Mouse (Mus musculus) ovary, postnatal 10 days (tissue): Measurements from ENCODE around the gene Usb1.
A peak's percentile ranks its signal among the peaks of the same experiment; 100 is the strongest.

Experiments used
- DNase-seq: peaks from one replicate; pipeline ENCODE4 v3.0.0; 2022; ENCODE audit warnings: low spot score

Gene Usb1

GRCm38 (mm10) chr8:95336363-95336762 lies 4.3 kb downstream of the Usb1 start:
- no peak for DNase-seq

GRCm38 (mm10) chr8:95341721-95342120 lies 9.6 kb downstream of the Usb1 start:
- DNase-seq = no peak

- DNase-seq = no peak
These were observed 12.6 kb downstream of the Usb1 start for GRCm38 (mm10) chr8:95344668-95345067.

- peak; percentile 52 for DNase-seq
These were observed 14.8 kb downstream of the Usb1 start for GRCm38 (mm10) chr8:95346643-95347545.

- DNase-seq = no peak
These were observed 16.3 kb downstream of the Usb1 start for GRCm38 (mm10) chr8:95348356-95348755.

GRCm38 (mm10) chr8:95348811-95349630 lies 16.9 kb downstream of the Usb1 start:
- DNase-seq = no peak

GRCm38 (mm10) chr8:95351461-95351860 lies 19.4 kb downstream of the Usb1 start:
- no peak for DNase-seq

GRCm38 (mm10) chr8:95352151-95352870 lies 20.2 kb downstream of the Usb1 start, which contains the start of gene Mmp15:
Gene Mmp15 (plus strand): TSS chr8:95352268.
- DNase-seq = peak; percentile 62

- no peak for DNase-seq
These were observed 21.1 kb downstream of the Usb1 start for GRCm38 (mm10) chr8:95352871-95353866.

GRCm38 (mm10) chr8:95354606-95355005 lies 22.5 kb downstream of the Usb1 start:
- DNase-seq = no peak

- DNase-seq = no peak
These were observed 26.7 kb downstream of the Usb1 start for GRCm38 (mm10) chr8:95358550-95359411.

GRCm38 (mm10) chr8:95360181-95361015 lies 28.3 kb downstream of the Usb1 start:
- DNase-seq = no peak

GRCm38 (mm10) chr8:95361016-95361341 lies 28.9 kb downstream of the Usb1 start:
- DNase-seq = no peak

GRCm38 (mm10) chr8:95362272-95362671 lies 30.2 kb downstream of the Usb1 start:
- no peak for DNase-seq

GRCm38 (mm10) chr8:95363849-95364248 lies 31.8 kb downstream of the Usb1 start:
- DNase-seq = no peak

- no peak for DNase-seq
These were observed 37.7 kb downstream of the Usb1 start for GRCm38 (mm10) chr8:95369581-95370326.

- DNase-seq = no peak
These were observed 41.4 kb downstream of the Usb1 start for GRCm38 (mm10) chr8:95373389-95374002.

GRCm38 (mm10) chr8:95374429-95374828 lies 42.3 kb downstream of the Usb1 start:
- no peak for DNase-seq
